Mouse (Mus musculus) heart, embryonic 13.5 days (tissue): ENCODE measurements at regions not wholly inside any gene's neighbourhood (a gene's known extent, or its start where the extent isn't known, plus 50 kb on each side); places are given as distances from the start of the nearest gene placed in this dataset.
"Not testable (repeated sequence)": the region's sequence is repeated elsewhere in the genome, so short reads cannot be mapped to it uniquely, and the experiment has no call there.

ENCODE experiments used
- ATAC-seq: fragments of 200-750 bp; cut with Nextera tagmentation; 2 replicates; pipeline ENCODE4 v1.8.0; 2017; ENCODE audit warnings: moderate TSS enrichment; ENCODE audit not compliant: insufficient number of reproducible peaks, low FRiP score, low TSS enrichment; ENCODE audit errors: extremely low read depth
- H3K27ac ChIP-seq: fragments of 300-500 bp; sonication (generic); replicated peaks from 2 replicates; pipeline ENCODE4 v1.5.1; 2015; ENCODE audit warnings: moderate library complexity, mild to moderate bottlenecking, inconsistent platforms
- H3K27me3 ChIP-seq: fragments of 300-500 bp; sonication (generic); replicated peaks from 2 replicates; pipeline ENCODE4 v1.6.1; 2015; ENCODE audit warnings: mild to moderate bottlenecking, inconsistent platforms
- H3K36me3 ChIP-seq: fragments of 300-500 bp; sonication (generic); 2 replicates; pipeline ENCODE4 v1.6.1; 2015; ENCODE audit warnings: mild to moderate bottlenecking, inconsistent platforms
- H3K4me1 ChIP-seq: fragments of 300-500 bp; sonication (generic); 2 replicates; pipeline ENCODE4 v1.6.1; 2015; ENCODE audit warnings: inconsistent platforms
- H3K4me2 ChIP-seq: fragments of 300-500 bp; sonication (generic); 2 replicates; pipeline ENCODE4 v1.6.1; 2015; ENCODE audit warnings: inconsistent platforms, mild to moderate bottlenecking, moderate library complexity
- H3K4me3 ChIP-seq: fragments of 300-500 bp; sonication (generic); 2 replicates; pipeline ENCODE4 v1.5.1; 2015; ENCODE audit warnings: moderate library complexity, mild to moderate bottlenecking, inconsistent platforms
- H3K9ac ChIP-seq: fragments of 300-500 bp; sonication (generic); 2 replicates; pipeline ENCODE4 v1.6.1; 2015; ENCODE audit warnings: inconsistent platforms, mild to moderate bottlenecking, moderate library complexity
- H3K9me3 ChIP-seq: fragments of 300-500 bp; sonication (generic); 2 replicates; pipeline ENCODE4 v1.6.1; 2016; ENCODE audit warnings: inconsistent platforms
- WGBS: fragments of 180-500 bp; shearing (Covaris S2); methylation state at CpG from one replicate; pipeline ENCODE4 v1.1.7; 2015; ENCODE audit warnings: mixed read lengths; 5-methylcytosine and 5-hydroxymethylcytosine counted together

GRCm38 (mm10) chr13:44469675-44470074 lies 259.6 kb upstream of the Jarid2 start:
- WGBS = 76% methylated on average over 6 of the region's 6 CpGs
- no peaks in the 10 kb centered on the region for H3K36me3 ChIP-seq
- H3K27ac ChIP-seq = no peak overlapping the region
- no peak for ATAC-seq
- H3K27me3 ChIP-seq = no peaks in the 10 kb centered on the region
- H3K4me2 ChIP-seq = no peak overlapping the region
- H3K9ac ChIP-seq = no peak overlapping the region
- H3K9me3 ChIP-seq = no peaks in the 10 kb centered on the region
- no peak overlapping the region for H3K4me3 ChIP-seq
- peaks cover 17% of the 10 kb centered on the region for H3K4me1 ChIP-seq

- Histone ChIP-seq H3K4me2 (no peak overlapping the region), H3K27ac (no peak overlapping the region), H3K4me3 (no peak overlapping the region), H3K9me3 (no peaks in the 10 kb centered on the region), H3K36me3 (no peaks in the 10 kb centered on the region), H3K4me1 (peaks cover 7% of the 10 kb centered on the region), H3K9ac (no peak overlapping the region), H3K27me3 (no peaks in the 10 kb centered on the region)
- no peak for ATAC-seq
- 50% methylated on average over 6 of the region's 6 CpGs for WGBS
These were observed 256.1 kb upstream of the Jarid2 start for GRCm38 (mm10) chr13:44473200-44473599.

GRCm38 (mm10) chr13:44476901-44477300 lies 252.4 kb upstream of the Jarid2 start:
- Histone ChIP-seq H3K27ac (peak overlapping the region; percentile 56; the same call in 1 of the 2 replicates), H3K9me3 (no peaks in the 10 kb centered on the region)
- ATAC-seq = no peak

GRCm38 (mm10) chr13:44480128-44480527 lies 249.1 kb upstream of the Jarid2 start:
- Histone ChIP-seq H3K9me3 (no peaks in the 10 kb centered on the region), H3K4me2 (no peak overlapping the region), H3K9ac (no peak overlapping the region), H3K27ac (no peak overlapping the region), H3K4me3 (no peak overlapping the region), H3K27me3 (no peaks in the 10 kb centered on the region), H3K36me3 (no peaks in the 10 kb centered on the region), H3K4me1 (peaks cover 7% of the 10 kb centered on the region)
- no peak for ATAC-seq
- 76% methylated on average over 7 of the region's 7 CpGs for WGBS

More at GRCm38 (mm10) chr13:44476901-44477300, 252.4 kb upstream of the Jarid2 start:
- Histone ChIP-seq H3K4me1 (peaks cover 7% of the 10 kb centered on the region), H3K36me3 (no peaks in the 10 kb centered on the region), H3K9ac (no peak overlapping the region; the same call in 1 of the 2 replicates), H3K27me3 (no peaks in the 10 kb centered on the region), H3K4me3 (no peak overlapping the region), H3K4me2 (peak overlapping the region; percentile 30)
- 50% methylated on average over 8 of the region's 8 CpGs for WGBS

- 69% methylated on average over 7 of the region's 7 CpGs for WGBS
These were observed 246.6 kb upstream of the Jarid2 start for GRCm38 (mm10) chr13:44482661-44483060.

GRCm38 (mm10) chr13:44484582-44485329 lies 244.5 kb upstream of the Jarid2 start:
- 62% methylated on average over 14 of the region's 14 CpGs for WGBS
- no peak for ATAC-seq
- Histone ChIP-seq H3K4me2 (no peak overlapping the region), H3K4me3 (no peak overlapping the region), H3K27ac (no peak overlapping the region), H3K4me1 (no peaks in the 10 kb centered on the region), H3K9ac (no peak overlapping the region), H3K9me3 (no peaks in the 10 kb centered on the region), H3K27me3 (no peaks in the 10 kb centered on the region), H3K36me3 (no peaks in the 10 kb centered on the region)

More at GRCm38 (mm10) chr13:44482661-44483060, 246.6 kb upstream of the Jarid2 start:
- H3K4me1 ChIP-seq = no peaks in the 10 kb centered on the region
- H3K4me2 ChIP-seq = no peak overlapping the region
- no peak overlapping the region for H3K27ac ChIP-seq
- ATAC-seq = no peak
- no peak overlapping the region for H3K4me3 ChIP-seq
- H3K9ac ChIP-seq = no peak overlapping the region
- H3K27me3 ChIP-seq = no peaks in the 10 kb centered on the region
- H3K9me3 ChIP-seq = no peaks in the 10 kb centered on the region
- H3K36me3 ChIP-seq = no peaks in the 10 kb centered on the region

GRCm38 (mm10) chr13:44490935-44491465 lies 238.3 kb upstream of the Jarid2 start:
- Histone ChIP-seq H3K9ac (no peak overlapping the region), H3K4me3 (no peak overlapping the region), H3K4me2 (no peak overlapping the region), H3K4me1 (peaks cover 28% of the 10 kb centered on the region), H3K27ac (peak overlapping the region; percentile 20; the same call in 1 of the 2 replicates), H3K27me3 (no peaks in the 10 kb centered on the region), H3K36me3 (no peaks in the 10 kb centered on the region), H3K9me3 (no peaks in the 10 kb centered on the region)
- WGBS = 37% methylated on average over 4 of the region's 4 CpGs
- no peak; the same call in 1 of the 2 replicates for ATAC-seq

GRCm38 (mm10) chr13:44493884-44494283 lies 235.4 kb upstream of the Jarid2 start:
- Histone ChIP-seq H3K36me3 (no peaks in the 10 kb centered on the region), H3K27me3 (no peaks in the 10 kb centered on the region), H3K9ac (no peak overlapping the region), H3K27ac (no peak overlapping the region), H3K4me3 (no peak overlapping the region), H3K4me2 (no peak overlapping the region), H3K4me1 (peaks cover 28% of the 10 kb centered on the region), H3K9me3 (no peaks in the 10 kb centered on the region)
- WGBS = 47% methylated on average over 3 of the region's 3 CpGs
- no peak for ATAC-seq

GRCm38 (mm10) chr13:44495450-44495849 lies 233.8 kb upstream of the Jarid2 start:
- 83% methylated on average over 10 of the region's 10 CpGs for WGBS
- Histone ChIP-seq H3K27ac (no peak overlapping the region), H3K4me2 (no peak overlapping the region), H3K36me3 (no peaks in the 10 kb centered on the region), H3K27me3 (no peaks in the 10 kb centered on the region), H3K4me3 (no peak overlapping the region), H3K4me1 (peaks cover 27% of the 10 kb centered on the region), H3K9me3 (no peaks in the 10 kb centered on the region), H3K9ac (no peak overlapping the region)
- no peak for ATAC-seq

- no peak for ATAC-seq
- no peak overlapping the region for H3K4me3 ChIP-seq
These were observed 232.7 kb upstream of the Jarid2 start for GRCm38 (mm10) chr13:44496596-44496995.

GRCm38 (mm10) chr13:44500896-44501295 lies 228.4 kb upstream of the Jarid2 start:
- peaks cover 20% of the 10 kb centered on the region for H3K4me1 ChIP-seq
- 82% methylated on average over 5 of the region's 5 CpGs for WGBS
- not testable (repeated sequence) for H3K27ac ChIP-seq, H3K4me3 ChIP-seq, ATAC-seq, H3K36me3 ChIP-seq, H3K9me3 ChIP-seq, H3K27me3 ChIP-seq, H3K9ac ChIP-seq, H3K4me2 ChIP-seq

More at GRCm38 (mm10) chr13:44496596-44496995, 232.7 kb upstream of the Jarid2 start:
- Histone ChIP-seq H3K4me2 (no peak overlapping the region), H3K27ac (no peak overlapping the region), H3K27me3 (no peaks in the 10 kb centered on the region), H3K4me1 (peaks cover 18% of the 10 kb centered on the region), H3K9ac (no peak overlapping the region), H3K36me3 (no peaks in the 10 kb centered on the region), H3K9me3 (no peaks in the 10 kb centered on the region)
- WGBS = 76% methylated on average over 9 of the region's 9 CpGs
